Mouse (Mus musculus): ENCODE data around the gene Tmem212.

Gene Tmem212

DNA sequence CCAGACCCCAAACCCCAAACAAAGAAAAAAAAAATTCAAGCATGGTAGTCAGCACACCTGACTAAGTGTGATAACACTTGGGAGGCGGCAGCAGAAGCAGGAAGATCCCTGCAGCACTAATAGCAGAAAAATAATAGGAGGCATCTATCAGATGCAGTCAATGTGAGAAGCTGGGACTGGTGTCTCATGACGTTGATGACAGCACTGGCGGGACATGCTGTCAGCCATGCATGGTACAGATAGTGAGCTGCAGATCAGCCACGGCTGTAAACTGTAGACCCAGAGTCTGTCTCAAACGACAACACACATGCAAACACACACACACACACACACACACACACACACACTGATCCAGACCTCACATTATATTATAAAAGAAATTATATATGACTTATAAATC lies 52.9 kb downstream of the Tmem212 start:
- DNase-seq (ENCODE audit: low spot score): no peak

DNA sequence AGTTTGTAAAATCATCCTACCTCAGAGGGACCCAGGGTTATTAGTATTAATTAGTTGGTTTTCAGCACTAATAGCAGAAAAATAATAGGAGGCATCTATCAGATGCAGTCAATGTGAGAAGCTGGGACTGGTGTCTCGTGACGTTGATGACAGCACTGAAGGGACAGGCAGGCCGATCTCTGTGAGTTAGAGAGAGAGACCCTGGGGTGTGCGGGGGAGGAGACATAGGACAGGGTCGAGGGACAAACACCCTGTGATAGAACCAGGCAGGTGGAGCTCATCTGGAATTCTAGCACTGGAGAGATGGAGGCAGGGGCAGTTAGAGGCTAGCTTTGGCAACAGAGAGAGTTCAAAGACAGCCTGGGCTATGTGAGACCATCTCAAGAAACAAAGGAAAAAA lies 53.3 kb downstream of the Tmem212 start:
- no peak for DNase-seq (ENCODE audit: low spot score)

DNA sequence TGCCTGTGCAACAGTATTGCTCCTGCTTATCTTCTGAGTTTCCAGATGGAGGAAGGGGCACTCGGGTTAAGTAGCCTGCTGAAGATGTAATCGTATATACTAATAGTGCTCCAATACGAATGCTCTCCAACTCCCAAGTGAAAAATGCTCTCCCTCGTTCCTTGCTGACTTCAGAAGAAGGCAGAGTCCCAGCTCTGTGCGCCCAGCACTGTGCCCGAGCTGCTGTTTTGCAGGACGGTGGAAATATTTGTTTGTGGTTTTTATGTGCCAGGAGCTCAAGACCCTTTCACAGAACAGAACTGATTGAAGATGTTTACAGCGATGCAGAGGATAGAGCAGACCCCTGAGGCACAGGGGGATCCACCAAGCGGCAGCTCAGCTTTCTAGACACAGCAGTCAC lies 55.9 kb downstream of the Tmem212 start:
- DNase-seq (ENCODE audit: low spot score): no peak

DNA sequence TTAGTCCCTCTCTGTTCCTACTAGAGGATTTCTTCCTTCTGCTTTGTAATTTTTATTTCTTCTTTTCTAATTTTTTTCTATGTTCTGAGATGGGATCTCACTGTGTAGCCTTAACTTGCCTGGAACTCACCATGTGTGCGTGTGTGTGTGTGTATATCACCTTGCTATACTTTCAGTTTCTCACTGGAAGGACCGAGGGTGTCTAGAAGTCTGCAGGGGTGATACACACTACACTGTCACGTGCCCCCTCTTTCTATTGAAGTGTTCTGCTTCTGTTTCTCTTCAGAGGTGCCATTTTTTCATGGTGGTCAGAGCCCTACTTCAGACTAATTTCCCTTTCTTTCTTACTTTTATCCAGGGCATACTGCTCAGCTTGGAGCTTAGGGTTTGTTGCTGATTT lies 56.4 kb downstream of the Tmem212 start:
- DNase-seq (ENCODE audit: low spot score): no peak

DNA sequence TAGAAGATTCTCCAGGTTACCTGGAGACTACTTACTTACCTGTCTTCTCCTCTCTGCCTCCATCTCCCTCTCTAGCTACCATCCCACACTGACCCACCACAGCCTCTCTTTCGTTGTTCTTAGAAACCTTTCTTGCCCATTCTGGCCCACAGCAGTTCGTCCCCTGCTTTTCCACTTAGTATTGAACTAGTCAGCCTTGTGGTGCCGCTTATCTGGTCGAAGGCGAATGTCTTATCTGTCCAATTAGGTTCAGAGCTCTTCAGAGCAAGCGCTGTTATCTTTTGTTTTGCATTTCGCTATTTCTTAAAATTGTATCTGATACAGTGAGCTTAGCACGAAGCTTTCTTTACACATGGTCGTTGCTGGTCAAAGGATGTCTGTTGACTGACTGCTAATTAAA lies 56.9 kb downstream of the Tmem212 start:
- DNase-seq (ENCODE audit: low spot score): no peak

DNA sequence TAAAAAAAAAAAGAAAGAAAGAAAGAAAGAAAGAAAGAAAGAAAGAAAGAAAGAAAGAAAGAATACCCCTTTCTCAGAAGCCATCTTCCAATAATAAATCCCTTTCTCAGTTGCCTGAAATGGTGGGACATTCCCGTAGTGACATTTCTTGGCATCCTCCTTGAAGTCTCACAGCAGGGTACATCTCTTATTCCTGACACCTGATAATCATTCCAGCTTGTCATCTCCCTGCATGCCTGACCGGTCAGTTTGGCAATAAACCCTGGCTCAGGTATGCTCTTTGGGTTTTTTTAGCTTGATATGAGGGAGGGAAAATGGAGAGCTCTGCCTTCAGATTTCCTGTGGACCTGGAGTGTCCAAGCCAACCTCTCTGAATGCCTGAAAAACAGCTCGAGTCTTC lies 59.9 kb downstream of the Tmem212 start:
- no peak for DNase-seq (ENCODE audit: low spot score)

DNA sequence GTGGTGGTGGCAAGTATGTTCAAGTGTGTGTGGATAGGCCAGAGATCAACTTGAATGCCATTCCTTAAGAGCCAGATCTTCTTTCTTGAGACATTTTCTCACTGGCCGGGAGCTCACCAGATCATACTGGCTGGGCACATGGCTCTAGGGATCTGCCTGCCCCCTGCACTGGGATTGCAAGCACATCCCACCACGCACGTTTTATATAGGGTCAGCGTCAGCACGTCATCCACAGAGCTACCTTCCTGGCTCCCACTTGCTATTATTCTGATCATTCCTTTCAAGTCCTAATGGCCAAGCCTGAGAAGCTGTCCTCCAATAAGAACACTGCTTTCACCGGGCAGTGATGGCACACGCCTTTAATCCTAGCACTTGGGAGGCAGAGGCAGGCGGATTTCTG lies 60.4 kb downstream of the Tmem212 start:
- no peak for DNase-seq (ENCODE audit: low spot score)

DNA sequence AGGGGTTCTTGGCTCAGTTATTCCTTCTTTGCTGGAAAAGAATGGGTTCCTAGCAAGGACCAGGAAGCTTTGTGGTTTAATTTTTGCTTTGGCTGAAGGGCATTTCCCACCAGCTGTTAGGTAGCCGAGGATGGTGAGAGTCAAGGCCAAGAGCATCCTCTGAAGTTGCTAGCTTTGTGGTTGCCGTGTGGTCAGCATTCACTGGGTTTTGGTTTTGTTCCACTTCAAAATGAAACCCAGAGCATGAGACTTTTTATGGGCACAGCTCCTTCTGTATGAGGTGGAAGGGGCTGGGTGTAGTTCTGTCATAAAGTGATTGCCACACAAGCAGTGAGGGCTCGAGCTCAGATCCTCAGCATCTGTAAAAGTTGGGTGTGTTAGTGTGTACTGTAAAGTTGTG lies 67.4 kb downstream of the Tmem212 start:
- no peak for DNase-seq (ENCODE audit: low spot score)

DNA sequence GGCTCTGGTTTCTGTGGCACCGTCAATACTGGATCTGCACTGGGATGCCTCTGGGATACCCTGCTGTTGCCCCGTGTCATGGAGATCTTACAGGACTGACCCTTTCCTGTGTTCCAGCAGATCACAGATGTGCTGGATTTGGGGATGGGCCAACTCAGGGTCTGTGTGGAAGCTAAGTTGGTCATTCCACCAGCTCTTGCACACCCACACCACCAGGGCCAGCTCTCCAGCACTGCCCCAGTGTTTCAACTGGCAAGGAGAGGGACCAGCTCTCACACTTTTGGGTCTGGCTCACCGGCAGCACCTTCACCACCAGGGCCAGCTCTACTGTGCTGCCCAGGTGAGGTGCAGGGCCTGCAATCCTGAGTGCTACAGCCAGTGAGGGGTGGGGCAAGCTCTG lies 68.9 kb downstream of the Tmem212 start:
- no peak for DNase-seq (ENCODE audit: low spot score)

DNA sequence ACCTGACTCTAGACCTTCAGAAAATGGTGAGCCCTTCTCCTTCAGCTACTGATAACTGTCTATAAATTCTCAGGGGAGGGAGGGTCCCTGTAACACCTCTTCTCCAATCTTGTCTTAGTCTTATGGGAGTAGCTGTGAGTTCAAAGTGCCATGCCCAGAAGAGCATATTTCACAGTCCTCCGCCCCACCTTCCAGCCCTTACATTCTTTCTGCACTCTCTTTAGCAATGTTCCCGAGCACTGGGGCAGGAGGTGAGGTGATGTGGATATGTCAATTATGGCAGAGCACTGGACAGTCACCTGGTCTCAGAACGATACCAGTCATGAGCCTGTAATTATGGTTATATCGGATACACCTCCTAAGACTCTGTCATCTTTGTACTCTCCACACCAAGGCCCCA lies 70.2 kb downstream of the Tmem212 start:
- no peak for DNase-seq (ENCODE audit: low spot score)

All from testis, postnatal 10 days (tissue).